In the genomic region with DNA sequence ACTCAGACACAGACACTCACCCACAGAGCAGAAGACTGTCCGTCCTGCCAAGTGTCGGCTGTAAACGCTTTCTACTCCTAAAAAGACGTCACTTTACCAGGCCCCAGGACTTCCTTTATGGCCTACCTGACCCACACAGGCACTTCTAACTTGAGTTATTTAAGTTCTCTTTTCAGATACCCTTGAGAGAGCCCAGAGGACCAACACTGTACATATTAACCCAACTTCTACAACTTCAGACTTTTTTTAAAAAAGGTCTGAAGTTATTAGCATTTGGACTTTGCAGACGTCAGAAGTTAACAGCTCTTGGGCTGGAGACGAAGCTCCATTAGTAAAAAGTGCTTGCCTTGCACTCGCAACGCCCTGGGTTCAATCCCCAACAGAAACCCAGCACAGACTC, we compare ENCODE assay signal across 28 mouse cellular contexts. TPM values are rescaled to one million over a fixed set of nuclear protein-coding genes. Genes with fewer than 3 reads are reported as not detected.
DNase-seq lines count a peak whose midpoint lies in the region; ATAC-seq and TF ChIP-seq lines count a peak whose summit lies in the region.
"Had no signal": no experiment of that assay in that cellular context is flagged by ENCODE, and none has a peak within 500 bp of the region (broad histone marks: within the 10 kb centered on the region; RNA-seq: fewer than 3 reads in every experiment).

No protein-coding gene starts in this region.

- no peak overlapping the region for H3K4me3 ChIP-seq in intestine, embryonic 16.5 days (ENCODE audit: low read length)
- no peak overlapping the region for H3K4me3 ChIP-seq in intestine, embryonic 15.5 days (replicated peaks)
- H3K4me3 ChIP-seq in kidney, embryonic 15.5 days (replicated peaks) = no peak overlapping the region
- no peak overlapping the region for H3K4me3 ChIP-seq in lung, postnatal 0 days (ENCODE audit: low read depth, low read length)
- H3K4me3 ChIP-seq in lung, adult 2 months (replicated peaks; ENCODE audit: extremely low read depth, low read depth, low read length) = no peak overlapping the region
- H3K4me3 ChIP-seq: embryonic facial prominence, embryonic 10.5 days; embryonic facial prominence, embryonic 13.5 days; erythroblast, embryonic 14.5 days; forebrain, embryonic 12.5 days; forebrain, embryonic 15.5 days; heart, embryonic 12.5 days; heart, embryonic 15.5 days; hindbrain, embryonic 10.5 days had no signal

- H3K27me3 ChIP-seq in intestine, embryonic 16.5 days (replicated peaks; ENCODE audit: control insufficient read depth, insufficient read depth, low read length) = no peaks in the 10 kb centered on the region
- no peaks in the 10 kb centered on the region for H3K27me3 ChIP-seq in intestine, embryonic 15.5 days (replicated peaks)
- no peaks in the 10 kb centered on the region for H3K27me3 ChIP-seq in kidney, embryonic 15.5 days
- H3K27me3 ChIP-seq in lung, postnatal 0 days (replicated peaks; ENCODE audit: insufficient read depth, low read length) = no peaks in the 10 kb centered on the region
- H3K27me3 ChIP-seq: embryonic facial prominence, embryonic 13.5 days; forebrain, embryonic 12.5 days; forebrain, embryonic 15.5 days; heart, embryonic 12.5 days; heart, embryonic 15.5 days had no signal

- H3K9me3 ChIP-seq in intestine, embryonic 16.5 days (ENCODE audit: control insufficient read depth, low read length) = no peaks in the 10 kb centered on the region
- H3K9me3 ChIP-seq in intestine, embryonic 15.5 days = no peaks in the 10 kb centered on the region
- no peaks in the 10 kb centered on the region for H3K9me3 ChIP-seq in kidney, embryonic 15.5 days (replicated peaks)
- H3K9me3 ChIP-seq in lung, postnatal 0 days (ENCODE audit: low read length) = no peaks in the 10 kb centered on the region
- H3K9me3 ChIP-seq: embryonic facial prominence, embryonic 10.5 days; embryonic facial prominence, embryonic 13.5 days; forebrain, embryonic 12.5 days; forebrain, embryonic 15.5 days; heart, embryonic 12.5 days; heart, embryonic 15.5 days; hindbrain, embryonic 10.5 days had no signal

- H3K4me1 ChIP-seq in intestine, embryonic 16.5 days (ENCODE audit: control insufficient read depth, insufficient read depth, low read length) = peaks cover 50% of the 10 kb centered on the region
- H3K4me1 ChIP-seq in intestine, embryonic 15.5 days (replicated peaks) = peaks cover 29% of the 10 kb centered on the region
- H3K4me1 ChIP-seq in kidney, embryonic 15.5 days = peaks cover 66% of the 10 kb centered on the region
- peaks cover 16% of the 10 kb centered on the region; the same call in 1 of the 2 replicates for H3K4me1 ChIP-seq in lung, postnatal 0 days (ENCODE audit: insufficient read depth, low read depth, low read length)
- H3K4me1 ChIP-seq in lung, adult 2 months (ENCODE audit: control insufficient read depth, insufficient read depth, low read length) = peaks cover 12% of the 10 kb centered on the region

- DNase-seq in kidney, postnatal 10 days = no peak
- DNase-seq in kidney, postnatal 36 days = peak; percentile 30 to 43
- no peak for DNase-seq in kidney, postnatal 14 days
- peak; percentile 76 for DNase-seq in lung, postnatal 0 days (ENCODE audit: low spot score)
- no peak for DNase-seq in lung, adult 2 months
- DNase-seq: adrenal gland, adult 8-10 months; adrenal gland, postnatal 25 days; cerebellum, adult 11-12 months; cerebellum, adult 8-10 months; cerebellum, postnatal 10 days; cerebellum, postnatal 36 days; embryo, embryonic 11 days; gastrocnemius, postnatal 25 days; heart, adult 18-20 months; heart, postnatal 10 days; heart, postnatal 36 days had no signal

- no peak for ATAC-seq in intestine, embryonic 16.5 days
- no peak for ATAC-seq in intestine, embryonic 15.5 days
- ATAC-seq in kidney, embryonic 15.5 days (replicated peaks; ENCODE audit: low FRiP score) = no peak; the same call in 1 of the 2 replicates
- ATAC-seq in lung, postnatal 0 days = peak; percentile 75
- ATAC-seq: activated CD4-positive, CD25-positive, alpha-beta regulatory T cell, adult 4 months; forebrain, embryonic 15.5 days had no signal

- no peak for TF ChIP-seq EP300 in lung, postnatal 0 days (IDR thresholded peaks at IDR 0.05)

- H3K4me2 ChIP-seq in intestine, embryonic 16.5 days (ENCODE audit: low read depth, low read length) = no peak overlapping the region
- no peak overlapping the region for H3K4me2 ChIP-seq in intestine, embryonic 15.5 days (replicated peaks)
- H3K4me2 ChIP-seq in kidney, embryonic 15.5 days = no peak overlapping the region
- no peak overlapping the region for H3K4me2 ChIP-seq in lung, postnatal 0 days (replicated peaks; ENCODE audit: low read depth, low read length)
- H3K4me2 ChIP-seq: embryonic facial prominence, embryonic 13.5 days; forebrain, embryonic 12.5 days; forebrain, embryonic 15.5 days; heart, embryonic 12.5 days; heart, embryonic 15.5 days had no signal

- 0 out of 2 replicates have a peak, but pooled peaks cover 4% of the 10 kb centered on the region for H3K36me3 ChIP-seq in intestine, embryonic 16.5 days (ENCODE audit: control insufficient read depth, insufficient read depth, low read length)
- H3K36me3 ChIP-seq in intestine, embryonic 15.5 days = no peaks in the 10 kb centered on the region
- H3K36me3 ChIP-seq in kidney, embryonic 15.5 days = peaks cover 8% of the 10 kb centered on the region; the same call in 1 of the 2 replicates
- H3K36me3 ChIP-seq in lung, postnatal 0 days (ENCODE audit: insufficient read depth, low read length) = no peaks in the 10 kb centered on the region
- H3K36me3 ChIP-seq: embryonic facial prominence, embryonic 13.5 days; forebrain, embryonic 12.5 days; forebrain, embryonic 15.5 days; heart, embryonic 15.5 days had no signal

- TF ChIP-seq CTCF in lung, postnatal 0 days (IDR thresholded peaks at IDR 0.05) = no peak
- TF ChIP-seq CTCF in lung, adult 2 months (IDR thresholded peaks at IDR 0.05; ENCODE audit: insufficient read depth, low read length) = no peak

- 62% methylated on average over 8 of the region's 8 CpGs for WGBS in intestine, embryonic 16.5 days
- 61% methylated on average over 8 of the region's 8 CpGs for WGBS in intestine, embryonic 15.5 days
- WGBS in kidney, embryonic 15.5 days = 55% methylated on average over 8 of the region's 8 CpGs
- WGBS in lung, postnatal 0 days = 46% methylated on average over 8 of the region's 8 CpGs
- WGBS in lung, adult 2 months = 46% methylated on average over 8 of the region's 8 CpGs

- no peak for TF ChIP-seq POLR2A in lung, adult 2 months (IDR thresholded peaks at IDR 0.05; ENCODE audit: borderline replicate concordance, extremely low read depth, low read depth, low read length)

- H3K9ac ChIP-seq in intestine, embryonic 16.5 days (ENCODE audit: low read depth, low read length) = no peak overlapping the region
- no peak overlapping the region for H3K9ac ChIP-seq in intestine, embryonic 15.5 days
- H3K9ac ChIP-seq in kidney, embryonic 15.5 days = no peak overlapping the region
- H3K9ac ChIP-seq in lung, postnatal 0 days (replicated peaks; ENCODE audit: low read depth) = no peak overlapping the region
- H3K9ac ChIP-seq: embryonic facial prominence, embryonic 13.5 days; forebrain, embryonic 12.5 days; forebrain, embryonic 15.5 days; heart, embryonic 12.5 days; heart, embryonic 15.5 days had no signal

- H3K27ac ChIP-seq in intestine, embryonic 16.5 days (ENCODE audit: low read length) = 0 out of 2 replicates have a peak overlapping the region, but pooled peaks have one; percentile 9
- H3K27ac ChIP-seq in intestine, embryonic 15.5 days = no peak overlapping the region
- peak overlapping the region; percentile 76 for H3K27ac ChIP-seq in kidney, embryonic 15.5 days
- H3K27ac ChIP-seq in lung, postnatal 0 days (ENCODE audit: low read length) = no peak overlapping the region
- H3K27ac ChIP-seq: embryonic facial prominence, embryonic 10.5 days; embryonic facial prominence, embryonic 13.5 days; forebrain, embryonic 12.5 days; forebrain, embryonic 15.5 days; heart, embryonic 15.5 days; hindbrain, embryonic 10.5 days had no signal

RNA-seq across cellular contexts. Expression of gene Usp12, which starts 8.7 kb away (rescaled TPM):
- polyA plus RNA-seq in intestine, embryonic 16.5 days (2015; fragmentation: Nextera tagmentation; extraction: Ambion mirVana) = 26.7 and 33.7 TPM in 2 replicates
- 27.9 and 28.7 TPM in 2 replicates for polyA plus RNA-seq in intestine, embryonic 15.5 days (2015; fragmentation: Nextera tagmentation; extraction: Ambion mirVana)
- 21.2 and 21.7 TPM in 2 replicates for polyA plus RNA-seq in kidney, embryonic 15.5 days (2015; fragmentation: Nextera tagmentation; extraction: Ambion mirVana)
- 14.5 and 15.4 TPM in 2 replicates for polyA plus RNA-seq in lung, postnatal 0 days (2015; fragmentation: Nextera tagmentation; extraction: Ambion mirVana)
- polyA plus RNA-seq in lung, adult 2 months (2012; rRNA removed) = 9.8 and 14.9 TPM in 2 replicates

RNA-seq across cellular contexts. Expression of gene Rpl21, which starts 46.6 kb away (rescaled TPM):
- polyA plus RNA-seq in intestine, embryonic 16.5 days (2015; fragmentation: Nextera tagmentation; extraction: Ambion mirVana) = 455 and 503 TPM in 2 replicates
- polyA plus RNA-seq in intestine, embryonic 15.5 days (2015; fragmentation: Nextera tagmentation; extraction: Ambion mirVana) = 548 and 585 TPM in 2 replicates
- polyA plus RNA-seq in kidney, embryonic 15.5 days (2015; fragmentation: Nextera tagmentation; extraction: Ambion mirVana) = 549 and 599 TPM in 2 replicates
- 474 and 489 TPM in 2 replicates for polyA plus RNA-seq in lung, postnatal 0 days (2015; fragmentation: Nextera tagmentation; extraction: Ambion mirVana)
- 43.4 and 72.0 TPM in 2 replicates for polyA plus RNA-seq in lung, adult 2 months (2012; rRNA removed)

RNA-seq across cellular contexts. Expression of gene Rasl11a, which starts 58.7 kb away (rescaled TPM):
- polyA plus RNA-seq in intestine, embryonic 16.5 days (2015; fragmentation: Nextera tagmentation; extraction: Ambion mirVana) = 26.5 and 28.3 TPM in 2 replicates
- polyA plus RNA-seq in intestine, embryonic 15.5 days (2015; fragmentation: Nextera tagmentation; extraction: Ambion mirVana) = 26.8 and 32.7 TPM in 2 replicates
- 78.6 and 87.4 TPM in 2 replicates for polyA plus RNA-seq in kidney, embryonic 15.5 days (2015; fragmentation: Nextera tagmentation; extraction: Ambion mirVana)
- 101 and 138 TPM in 2 replicates for polyA plus RNA-seq in lung, postnatal 0 days (2015; fragmentation: Nextera tagmentation; extraction: Ambion mirVana)
- polyA plus RNA-seq in lung, adult 2 months (2012; rRNA removed) = 20.5 and 26.7 TPM in 2 replicates

Comparison
In these comparisons a context has a peak if more than half of its experiments do, and no peak if none do; other contexts are left out.
1. H3K27ac ChIP-seq: peak in intestine, embryonic 16.5 days (single experiment) and kidney, embryonic 15.5 days (single experiment); none in intestine, embryonic 15.5 days (single experiment) and lung, postnatal 0 days (single experiment).
2. DNase-seq: peak in kidney, postnatal 36 days (2 of 2) and lung, postnatal 0 days (single experiment); none in kidney, postnatal 10 days (single experiment), kidney, postnatal 14 days (single experiment) and lung, adult 2 months (single experiment).